Mouse (Mus musculus): ENCODE data around the gene Ccdc173. TPM values are rescaled to one million over a fixed set of nuclear protein-coding genes. Genes with fewer than 3 reads are reported as not detected.

Gene Ccdc173
- polyA plus RNA-seq (2016; fragmentation: Nextera tagmentation; extraction: Ambion mirVana), result 1.3 and 2.1 TPM in 2 replicates

- H3K27ac ChIP-seq, result peak within 1 kb of the TSS; percentile 83
- 1% methylated on average over 48 of the region's 48 CpGs for WGBS
Observed at GRCm38 (mm10) chr2:69789429-69790069, at the start of gene Ccdc173, which contains the start of gene Phospho2. Gene Ccdc173, minus strand, starts transcription at chr2:69789575. Gene Phospho2, plus strand, starts transcription at chr2:69789623.

DNA sequence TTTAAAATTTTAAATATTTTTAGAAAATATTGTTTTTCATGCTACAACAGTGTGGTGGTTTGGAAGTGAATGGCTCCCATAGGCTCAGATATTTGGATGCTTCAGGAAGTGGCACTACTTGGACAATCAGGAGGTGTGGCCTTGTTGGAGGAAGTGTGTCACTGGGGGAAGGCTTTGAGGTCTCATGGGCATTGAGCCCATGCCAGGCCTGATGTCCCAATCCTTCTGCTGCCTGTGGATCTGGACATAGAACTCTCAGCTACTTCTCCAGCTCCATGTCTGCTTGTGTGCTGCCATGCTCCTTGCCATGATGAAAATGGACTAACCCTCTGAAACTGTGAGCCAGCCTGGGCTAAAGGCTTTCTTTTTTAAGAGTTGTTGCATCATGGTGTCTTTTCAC is 49.3 kb upstream of the Ccdc173 start:
- H3K36me3 ChIP-seq, result peaks cover 34% of the 10 kb centered on the region

More at GRCm38 (mm10) chr2:69789429-69790069, at the start of gene Ccdc173, which contains the start of gene Phospho2:
- DNase-seq (ENCODE audit: low spot score), result peak; percentile 100
- H3K4me3 ChIP-seq, result peak within 1 kb of the TSS; percentile 67
- H3K36me3 ChIP-seq, result peaks cover 20% of the 10 kb centered on the region
- H3K9me3 ChIP-seq (replicated peaks), result no peaks in the 10 kb centered on the region
- peaks cover 10% of the 10 kb centered on the region for H3K4me1 ChIP-seq
- H3K27me3 ChIP-seq (ENCODE audit: low read depth, poor library complexity, severe bottlenecking), result no peaks in the 10 kb centered on the region

DNA sequence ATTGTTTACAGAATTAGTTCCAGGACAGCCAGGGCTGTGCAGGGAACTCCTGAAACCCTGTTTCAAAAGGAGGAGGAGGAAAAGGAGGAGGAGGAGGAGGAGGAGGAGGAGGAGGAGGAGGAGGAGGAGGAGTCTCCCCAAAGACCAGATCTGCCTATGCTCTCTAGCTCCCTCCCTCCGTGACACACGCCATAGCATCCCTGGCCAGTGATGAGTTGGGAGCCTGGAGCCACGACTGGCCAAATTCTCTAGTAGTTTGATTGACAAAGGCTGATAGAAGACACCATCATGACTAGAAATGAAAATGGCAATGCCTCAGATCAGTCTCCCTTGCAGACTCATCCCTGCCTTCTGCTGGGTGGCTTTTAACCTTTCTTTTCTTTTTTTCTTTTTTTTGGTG is 48.6 kb upstream of the Ccdc173 start:
- Histone ChIP-seq H3K4me1 (peaks cover 4% of the 10 kb centered on the region; the same call in 1 of the 2 replicates), H3K4me3 (no peak overlapping the region), H3K36me3 (peaks cover 41% of the 10 kb centered on the region), H3K27me3 (ENCODE audit: low read depth, poor library complexity, severe bottlenecking) (no peaks in the 10 kb centered on the region), H3K27ac (no peak overlapping the region), H3K9me3 (replicated peaks) (no peaks in the 10 kb centered on the region)
- DNase-seq (ENCODE audit: low spot score), result no peak
- WGBS, result 51% methylated on average over 3 of the region's 3 CpGs

More for the DNA sequence above, 49.3 kb upstream of the Ccdc173 start:
- H3K9me3 ChIP-seq (replicated peaks), result no peaks in the 10 kb centered on the region
- DNase-seq (ENCODE audit: low spot score), result no peak
- no peaks in the 10 kb centered on the region for H3K27me3 ChIP-seq (ENCODE audit: low read depth, poor library complexity, severe bottlenecking)
- no peak overlapping the region for H3K4me3 ChIP-seq
- peaks cover 4% of the 10 kb centered on the region; the same call in 1 of the 2 replicates for H3K4me1 ChIP-seq
- H3K27ac ChIP-seq, result no peak overlapping the region

DNA sequence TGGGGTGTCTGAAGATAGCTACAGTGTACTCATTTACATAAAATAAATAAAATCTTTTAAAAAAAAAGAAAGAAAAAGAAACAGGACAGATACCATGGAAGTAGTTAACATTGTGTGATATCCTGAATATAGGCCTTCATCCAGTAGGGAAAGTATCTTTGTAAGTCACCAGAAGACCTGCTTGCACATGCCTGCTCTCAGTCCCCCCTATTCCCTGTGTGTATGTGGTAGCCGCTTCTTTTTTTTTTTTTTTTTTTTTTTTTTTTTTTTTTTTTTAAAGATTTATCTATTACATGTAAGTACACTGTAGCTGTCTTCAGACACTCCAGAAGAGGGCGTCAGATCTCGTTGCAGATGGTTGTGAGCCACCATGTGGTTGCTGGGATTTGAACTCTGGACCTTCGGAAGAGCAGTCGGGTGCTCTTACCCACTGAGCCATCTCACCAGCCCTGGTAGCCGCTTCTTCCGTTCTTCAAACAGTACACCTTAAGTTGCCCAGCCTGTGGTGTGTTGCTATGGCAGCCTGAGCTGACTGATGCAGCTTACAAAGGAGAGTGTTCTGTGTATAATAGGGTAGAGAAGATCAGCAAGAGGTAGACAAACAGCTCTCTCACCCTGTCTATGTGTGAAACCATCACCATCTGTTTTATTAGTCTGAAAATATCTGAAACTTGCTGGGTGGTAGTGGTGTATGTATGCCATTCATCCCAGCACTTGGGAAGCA is 48.0 kb upstream of the Ccdc173 start:
- Histone ChIP-seq H3K4me3 (no peak overlapping the region), H3K36me3 (peaks cover 47% of the 10 kb centered on the region), H3K4me1 (peaks cover 4% of the 10 kb centered on the region; the same call in 1 of the 2 replicates), H3K27ac (no peak overlapping the region), H3K27me3 (ENCODE audit: low read depth, poor library complexity, severe bottlenecking) (no peaks in the 10 kb centered on the region), H3K9me3 (replicated peaks) (no peaks in the 10 kb centered on the region)
- DNase-seq (ENCODE audit: low spot score), result no peak
- WGBS, result 74% methylated on average over 7 of the region's 7 CpGs

DNA sequence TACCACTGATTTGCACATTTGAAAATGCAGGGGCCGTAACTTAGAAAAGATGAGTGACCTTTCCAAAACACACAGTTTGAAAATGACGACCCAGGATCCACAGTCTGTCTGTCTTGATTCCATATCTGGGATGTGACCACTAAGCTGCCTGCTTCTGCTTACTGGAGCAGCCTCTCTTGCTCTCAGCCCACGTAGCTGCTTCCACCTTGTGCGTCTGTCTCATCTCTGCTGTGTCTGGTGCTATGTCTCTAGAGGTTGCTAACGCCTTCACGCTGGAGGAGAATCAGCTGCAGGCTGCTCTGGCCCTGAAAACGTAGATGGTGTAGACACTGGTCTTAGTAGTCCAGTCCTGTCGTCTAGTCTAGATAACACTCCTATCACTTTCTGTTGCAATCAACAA is 40.7 kb upstream of the Ccdc173 start:
- Histone ChIP-seq H3K27me3 (ENCODE audit: low read depth, poor library complexity, severe bottlenecking) (no peaks in the 10 kb centered on the region), H3K4me3 (no peak overlapping the region), H3K36me3 (peaks cover 83% of the 10 kb centered on the region), H3K27ac (no peak overlapping the region), H3K4me1 (no peaks in the 10 kb centered on the region), H3K9me3 (replicated peaks) (no peaks in the 10 kb centered on the region)
- WGBS, result 90% methylated on average over 8 of the region's 8 CpGs
- no peak for DNase-seq (ENCODE audit: low spot score)

DNA sequence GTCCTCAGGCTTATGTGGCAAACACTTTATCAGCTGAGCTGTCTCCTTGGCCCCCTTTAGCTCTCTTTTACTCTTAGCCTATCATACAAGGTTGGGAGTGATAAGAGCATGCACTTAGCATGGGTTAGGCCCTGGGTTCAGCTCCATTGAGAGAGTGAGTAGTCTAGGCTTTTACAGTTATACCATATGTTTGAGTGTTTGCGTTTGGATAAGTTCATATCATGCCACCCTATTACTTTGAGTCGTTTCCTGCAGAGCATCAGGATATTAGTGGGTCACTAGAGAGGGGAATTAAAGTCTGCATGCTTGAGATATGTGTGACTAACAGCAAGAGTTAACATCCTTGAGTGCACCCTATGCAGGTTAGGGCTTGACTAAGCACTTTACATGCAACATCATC is 40.3 kb upstream of the Ccdc173 start:
- Histone ChIP-seq H3K9me3 (replicated peaks) (no peaks in the 10 kb centered on the region), H3K36me3 (peaks cover 84% of the 10 kb centered on the region), H3K27ac (no peak overlapping the region), H3K4me1 (no peaks in the 10 kb centered on the region), H3K27me3 (ENCODE audit: low read depth, poor library complexity, severe bottlenecking) (no peaks in the 10 kb centered on the region), H3K4me3 (no peak overlapping the region)
- 90% methylated on average over 2 of the region's 2 CpGs for whole genome bisulfite sequencing
- DNase-seq (ENCODE audit: low spot score), result no peak

- Histone ChIP-seq H3K4me3 (no peak overlapping the region), H3K27ac (no peak overlapping the region), H3K4me1 (no peaks in the 10 kb centered on the region; the same call in 1 of the 2 replicates), H3K9me3 (replicated peaks) (no peaks in the 10 kb centered on the region), H3K27me3 (ENCODE audit: low read depth, poor library complexity, severe bottlenecking) (no peaks in the 10 kb centered on the region), H3K36me3 (peaks cover 73% of the 10 kb centered on the region)
- no peak for DNase-seq (ENCODE audit: low spot score)
- WGBS, result 32% methylated on average over 7 of the region's 7 CpGs
Observed at GRCm38 (mm10) chr2:69828031-69828430, 38.7 kb upstream of the Ccdc173 start.

- no peaks in the 10 kb centered on the region for H3K27me3 ChIP-seq (ENCODE audit: low read depth, poor library complexity, severe bottlenecking)
- H3K9me3 ChIP-seq (replicated peaks), result no peaks in the 10 kb centered on the region
- H3K4me3 ChIP-seq, result no peak overlapping the region
- peaks cover 56% of the 10 kb centered on the region for H3K36me3 ChIP-seq
- no peak overlapping the region for H3K27ac ChIP-seq
- H3K4me1 ChIP-seq, result peaks cover 13% of the 10 kb centered on the region
- WGBS, result 75% methylated on average over 2 of the region's 2 CpGs
- no peak for DNase-seq (ENCODE audit: low spot score)
Observed at GRCm38 (mm10) chr2:69826380-69826779, 37.0 kb upstream of the Ccdc173 start.

DNA sequence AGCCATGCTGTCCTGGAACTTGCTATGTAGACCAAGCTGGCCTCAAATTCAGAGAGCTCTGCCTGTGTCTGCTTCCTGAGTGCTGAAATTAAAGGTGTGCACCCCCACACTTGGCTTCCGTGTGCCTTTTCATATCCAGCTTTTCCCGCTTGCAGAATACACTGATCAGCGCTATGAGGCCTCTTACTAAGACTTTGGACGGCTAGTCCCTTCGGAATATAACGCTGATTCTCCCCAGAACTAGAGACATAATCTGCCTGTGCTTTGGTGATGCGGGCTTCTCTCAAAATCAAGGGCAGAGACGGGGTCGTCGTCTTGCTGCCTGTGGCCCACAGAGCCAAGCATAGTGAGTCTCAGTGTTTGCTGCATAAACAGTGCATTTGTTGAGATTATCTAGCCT is 36.5 kb upstream of the Ccdc173 start:
- DNase-seq (ENCODE audit: low spot score), result no peak
- H3K9me3 ChIP-seq (replicated peaks), result no peaks in the 10 kb centered on the region
- peaks cover 51% of the 10 kb centered on the region for H3K36me3 ChIP-seq
- no peak overlapping the region for H3K27ac ChIP-seq
- H3K4me1 ChIP-seq, result peaks cover 13% of the 10 kb centered on the region
- 90% methylated on average over 10 of the region's 10 CpGs for WGBS
- H3K27me3 ChIP-seq (ENCODE audit: low read depth, poor library complexity, severe bottlenecking), result no peaks in the 10 kb centered on the region
- no peak overlapping the region for H3K4me3 ChIP-seq

DNA sequence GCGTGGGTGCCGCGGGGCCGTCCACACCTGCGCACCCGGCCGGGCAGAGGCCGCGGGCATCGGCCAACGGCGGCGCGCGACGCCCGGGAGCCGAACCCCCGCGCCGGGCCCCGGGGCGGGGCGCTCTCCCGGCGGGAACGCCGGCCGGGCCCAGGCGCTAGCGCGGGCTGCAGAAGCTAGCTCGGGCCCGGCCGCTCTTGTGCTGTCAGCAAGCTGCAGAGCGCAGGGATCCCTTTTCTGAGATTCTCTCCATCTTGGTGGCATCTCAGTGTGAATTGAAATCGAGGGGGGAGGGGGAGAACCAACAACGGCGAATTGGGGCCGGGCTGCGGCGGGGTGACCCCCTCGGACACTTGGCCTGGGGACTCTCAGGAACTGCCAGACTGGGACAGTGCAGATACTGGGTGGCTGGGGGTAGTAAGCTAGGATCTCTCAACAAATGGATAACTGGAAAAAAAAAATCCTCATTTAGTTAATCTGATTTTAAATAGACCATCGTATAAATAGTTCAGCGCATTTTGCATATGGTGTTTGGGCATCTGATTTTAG is 33.8 kb upstream of the Ccdc173 start:
- 2% methylated on average over 45 of the region's 45 CpGs for WGBS
- Histone ChIP-seq H3K36me3 (peaks cover 27% of the 10 kb centered on the region), H3K27me3 (ENCODE audit: low read depth, poor library complexity, severe bottlenecking) (no peaks in the 10 kb centered on the region), H3K4me1 (peaks cover 13% of the 10 kb centered on the region), H3K9me3 (replicated peaks) (no peaks in the 10 kb centered on the region), H3K27ac (peak overlapping the region; percentile 96), H3K4me3 (peak overlapping the region; percentile 87)
- peak; percentile 77 for DNase-seq (ENCODE audit: low spot score)

DNA sequence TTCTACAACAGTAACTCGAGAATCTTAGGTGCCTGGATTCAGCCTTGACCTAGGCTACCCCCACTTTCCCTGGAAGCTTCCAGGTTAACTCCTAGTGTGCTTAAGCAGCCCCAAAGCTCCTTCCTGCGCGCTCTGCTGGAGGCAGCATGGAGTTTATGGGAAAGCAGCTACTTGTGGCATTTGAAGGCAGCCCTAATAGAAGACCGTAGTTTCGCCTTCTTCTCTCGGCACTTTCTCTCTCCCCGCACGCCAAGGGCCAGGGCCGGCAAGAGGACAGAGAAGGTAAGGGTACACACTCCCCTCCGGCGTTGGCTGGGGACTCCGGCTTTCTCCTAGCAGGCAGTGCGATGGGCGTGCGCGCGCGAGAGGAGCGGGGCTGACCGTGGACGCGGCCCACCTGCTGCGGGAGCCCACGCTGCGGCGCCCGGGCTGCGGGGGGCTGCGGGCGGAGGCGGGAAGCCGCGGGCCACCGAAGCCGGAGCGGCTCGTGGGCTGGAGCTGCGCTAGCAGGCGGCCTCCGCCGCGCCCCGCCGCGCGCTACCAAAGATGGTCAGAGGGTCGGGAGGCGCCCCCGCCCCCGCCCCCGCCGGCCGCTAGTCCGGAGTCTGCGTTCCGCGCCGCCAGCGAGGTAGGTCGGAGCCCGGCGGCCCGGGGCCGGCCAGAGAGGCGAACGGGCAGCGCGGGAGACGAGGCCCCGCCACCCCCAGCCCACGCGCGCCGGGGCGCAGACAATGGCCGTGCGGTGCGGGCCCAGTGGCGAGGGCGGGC is 33.2 kb upstream of the Ccdc173 start:
- WGBS, result under 1% methylated on average over 79 of the region's 80 CpGs
- peaks cover 13% of the 10 kb centered on the region for H3K4me1 ChIP-seq
- H3K4me3 ChIP-seq, result peak overlapping the region; percentile 87
- H3K27me3 ChIP-seq (ENCODE audit: low read depth, poor library complexity, severe bottlenecking), result no peaks in the 10 kb centered on the region
- H3K27ac ChIP-seq, result peak overlapping the region; percentile 96
- H3K9me3 ChIP-seq (replicated peaks), result no peaks in the 10 kb centered on the region
- H3K36me3 ChIP-seq, result peaks cover 23% of the 10 kb centered on the region
- peak; percentile 79 for DNase-seq (ENCODE audit: low spot score)

DNA sequence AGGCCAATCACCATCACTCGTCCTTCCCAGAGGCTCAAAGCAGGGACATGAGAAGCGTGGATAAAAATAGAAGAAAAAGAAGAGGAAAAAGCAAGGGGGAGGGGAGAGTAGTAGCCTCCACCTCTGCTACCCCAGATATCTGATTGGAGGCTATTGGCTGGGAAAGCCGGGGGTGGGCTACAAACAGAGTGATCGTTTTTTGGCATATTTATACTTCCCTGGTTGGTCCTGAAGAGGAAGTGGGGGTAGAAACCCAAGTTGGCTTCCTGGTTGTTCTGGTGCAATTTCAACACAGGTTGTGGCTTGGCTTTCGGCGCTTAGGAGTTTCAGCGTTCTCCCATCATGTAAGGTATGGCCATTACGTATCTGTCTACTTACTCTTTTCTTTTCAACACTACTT is 32.3 kb upstream of the Ccdc173 start, which contains the start of gene Klhl23:
Gene Klhl23, plus strand, starts transcription at position 234 of the 400 bp plus-strand sequence.
- peaks cover 21% of the 10 kb centered on the region for H3K36me3 ChIP-seq
- peak within 1 kb of the TSS; percentile 96 for H3K27ac ChIP-seq
- 23% methylated on average over 8 of the region's 8 CpGs for WGBS
- peaks cover 13% of the 10 kb centered on the region for H3K4me1 ChIP-seq
- H3K4me3 ChIP-seq, result peak within 1 kb of the TSS; percentile 87
- no peaks in the 10 kb centered on the region for H3K9me3 ChIP-seq (replicated peaks)
- no peaks in the 10 kb centered on the region for H3K27me3 ChIP-seq (ENCODE audit: low read depth, poor library complexity, severe bottlenecking)
- peak; percentile 42 for DNase-seq (ENCODE audit: low spot score)

Measured in limb, embryonic 10.5 days (tissue).